Mouse (Mus musculus) lung, adult 2 months (tissue): ENCODE measurements around the gene H2-DMb2.

Source experiments
- CTCF ChIP-seq: fragments of 200-500 bp; IDR thresholded peaks from 2 replicates; pipeline ENCODE4 v1.5.1; 2011; ENCODE audit warnings: mild to moderate bottlenecking, low read length, control low read depth; ENCODE audit not compliant: insufficient read depth
- POLR2A ChIP-seq: fragments of 200-500 bp; IDR thresholded peaks from 2 replicates; pipeline ENCODE4 v1.6.1; 2011; ENCODE audit warnings: low read depth, mild to moderate bottlenecking, control low read depth, low read length, borderline replicate concordance; ENCODE audit errors: extremely low read depth

- TF ChIP-seq CTCF (no peak), POLR2A (no peak; the same call in 1 of the 2 replicates)
Measured at GRCm38 (mm10) chr17:34120814-34121171, 22.3 kb upstream of the H2-DMb2 start.
